Mouse (Mus musculus): ENCODE data around the gene Svs5.
"Not testable (repeated sequence)": the region's sequence is repeated elsewhere in the genome, so short reads cannot be mapped to it uniquely, and the experiment has no call there.

Gene Svs5

DNA sequence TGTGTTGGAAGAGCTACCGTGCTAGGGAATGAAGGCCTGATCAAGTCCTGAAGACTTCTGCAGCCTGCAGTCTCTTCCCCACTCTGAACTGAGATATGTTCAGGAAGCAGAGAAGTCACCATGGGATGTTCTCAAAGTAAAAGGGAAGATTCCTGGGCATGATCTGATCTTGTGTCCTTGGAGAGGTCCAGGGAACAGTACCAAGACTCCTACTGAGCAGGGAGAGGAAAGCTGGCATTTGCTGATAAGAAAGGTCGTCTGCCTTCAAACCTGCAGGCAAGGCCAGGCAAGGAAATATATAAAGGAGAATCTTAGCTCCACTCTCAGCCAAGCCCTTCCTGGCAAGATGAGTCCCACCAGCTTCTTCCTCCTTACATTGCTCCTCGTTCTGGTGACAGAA, at the start of gene Svs5:
Gene Svs5 (plus strand): TSS at position 301 of the 400 bp plus-strand sequence.
- not testable (repeated sequence) for DNase-seq

GRCm38 (mm10) chr2:164288968-164289367, 43.6 kb upstream of the Svs5 start, which contains the start of gene Svs3a:
Svs3a (plus strand) TSS chr2:164289268.
- not testable (repeated sequence) for DNase-seq

DNA sequence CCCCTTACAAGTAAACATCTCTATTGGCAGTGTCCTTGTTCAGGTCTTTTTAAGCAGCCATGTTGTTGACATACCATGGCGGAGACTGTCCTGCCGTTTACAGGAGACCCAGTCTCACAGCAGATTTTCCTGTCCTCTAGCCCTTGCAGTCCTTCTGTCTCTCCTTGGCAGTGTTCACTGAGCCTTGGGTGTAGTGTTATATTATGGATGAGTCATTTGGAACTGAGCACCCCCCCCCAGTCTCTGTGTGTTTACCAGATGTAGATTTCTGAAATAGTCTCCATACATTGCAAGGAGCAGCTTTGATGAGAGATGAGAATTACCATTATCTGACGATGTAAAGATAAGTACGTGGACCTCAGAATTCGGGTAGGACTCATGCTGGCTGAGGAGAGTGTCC, 19.9 kb upstream of the Svs5 start:
- DNase-seq = no peak

- not testable (repeated sequence) for DNase-seq
Measured at GRCm38 (mm10) chr2:164315460-164315859, 17.1 kb upstream of the Svs5 start.

DNA sequence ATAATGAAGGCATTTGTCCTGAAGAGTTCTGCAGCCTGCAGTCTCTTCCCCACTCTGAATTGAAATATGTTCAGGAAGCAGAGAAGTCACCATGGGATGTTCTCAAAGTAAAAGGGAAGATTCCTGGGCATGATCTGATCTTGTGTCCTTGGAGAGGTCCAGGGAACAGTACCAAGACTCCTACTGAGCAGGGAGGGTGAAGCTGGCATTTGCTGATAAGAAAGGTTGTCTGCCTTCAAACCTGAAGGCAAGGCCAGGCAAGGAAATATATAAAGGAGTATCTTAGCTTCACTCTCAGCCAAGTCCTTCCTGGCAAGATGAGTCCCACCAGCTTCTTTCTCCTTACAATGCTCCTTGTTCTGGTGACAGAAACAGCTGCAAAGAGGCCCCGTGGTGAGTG, 16.1 kb upstream of the Svs5 start, which contains the start of gene Svs6:
Gene Svs6 (plus strand): TSS at position 301 of the 400 bp plus-strand sequence.
- DNase-seq = not testable (repeated sequence)

DNA sequence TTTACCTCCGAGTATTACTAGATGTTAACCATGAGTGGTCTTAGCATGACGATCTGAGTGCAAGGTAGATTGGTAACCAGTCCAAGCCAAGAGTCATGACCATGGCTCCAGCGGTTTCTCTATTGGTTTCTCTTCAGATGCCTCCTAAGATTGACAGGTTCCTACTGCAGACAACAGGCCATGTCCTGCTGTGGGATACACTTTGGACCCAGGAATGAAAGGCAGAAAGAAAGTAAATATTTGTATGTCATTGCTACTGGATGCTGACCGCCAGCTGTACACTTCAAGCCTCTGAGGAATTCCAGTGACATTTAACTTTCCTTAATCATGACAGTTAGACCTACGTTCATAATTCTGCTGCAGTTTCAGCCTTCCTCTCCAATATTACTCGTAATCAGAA, 11.6 kb upstream of the Svs5 start:
- DNase-seq = no peak

DNA sequence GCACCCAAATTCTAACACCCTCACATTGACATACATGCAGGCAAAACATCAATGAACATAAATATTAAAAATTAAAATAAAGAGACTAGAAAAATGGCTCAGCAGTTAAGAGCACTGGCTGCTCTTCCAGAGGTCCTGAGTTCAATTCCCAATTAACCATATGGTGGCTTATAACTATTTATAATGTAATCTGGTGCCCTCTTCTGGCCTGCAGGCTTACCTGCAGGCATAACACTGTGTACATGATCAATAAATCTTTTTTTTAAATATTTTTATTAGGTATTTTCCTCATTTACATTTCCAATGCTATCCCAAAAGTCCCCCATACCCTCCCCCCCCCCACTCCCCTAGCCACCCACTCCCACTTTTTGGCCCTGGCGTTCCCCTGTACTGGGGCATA, 11.2 kb downstream of the Svs5 start:
- DNase-seq = not testable (repeated sequence)

- not testable (repeated sequence) for DNase-seq
Measured at GRCm38 (mm10) chr2:164347697-164348096, 15.2 kb downstream of the Svs5 start.

GRCm38 (mm10) chr2:164348980-164349379, 16.4 kb downstream of the Svs5 start:
- peak; percentile 6 to 17 for DNase-seq

GRCm38 (mm10) chr2:164352697-164353096, 20.2 kb downstream of the Svs5 start:
- DNase-seq = no peak

DNA sequence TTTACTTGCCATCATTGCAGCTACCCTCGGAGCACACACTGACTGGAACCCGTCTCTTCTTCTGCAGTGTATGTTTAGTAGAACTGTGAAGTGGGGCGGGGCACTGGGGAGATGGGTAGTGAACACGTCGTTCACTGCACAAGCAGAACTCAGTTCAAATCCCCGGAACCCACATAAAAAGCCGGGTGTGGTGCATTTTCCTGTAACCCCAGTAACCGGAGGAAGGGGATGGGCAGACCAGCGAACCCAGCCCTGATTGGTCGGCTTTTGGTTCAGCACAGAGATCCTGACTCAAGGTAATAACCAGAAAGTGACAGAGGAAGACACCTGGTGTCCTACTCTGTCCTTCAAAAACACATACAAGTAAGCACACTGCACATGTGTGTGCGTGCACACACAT, 20.8 kb downstream of the Svs5 start:
- DNase-seq = no peak

DNA sequence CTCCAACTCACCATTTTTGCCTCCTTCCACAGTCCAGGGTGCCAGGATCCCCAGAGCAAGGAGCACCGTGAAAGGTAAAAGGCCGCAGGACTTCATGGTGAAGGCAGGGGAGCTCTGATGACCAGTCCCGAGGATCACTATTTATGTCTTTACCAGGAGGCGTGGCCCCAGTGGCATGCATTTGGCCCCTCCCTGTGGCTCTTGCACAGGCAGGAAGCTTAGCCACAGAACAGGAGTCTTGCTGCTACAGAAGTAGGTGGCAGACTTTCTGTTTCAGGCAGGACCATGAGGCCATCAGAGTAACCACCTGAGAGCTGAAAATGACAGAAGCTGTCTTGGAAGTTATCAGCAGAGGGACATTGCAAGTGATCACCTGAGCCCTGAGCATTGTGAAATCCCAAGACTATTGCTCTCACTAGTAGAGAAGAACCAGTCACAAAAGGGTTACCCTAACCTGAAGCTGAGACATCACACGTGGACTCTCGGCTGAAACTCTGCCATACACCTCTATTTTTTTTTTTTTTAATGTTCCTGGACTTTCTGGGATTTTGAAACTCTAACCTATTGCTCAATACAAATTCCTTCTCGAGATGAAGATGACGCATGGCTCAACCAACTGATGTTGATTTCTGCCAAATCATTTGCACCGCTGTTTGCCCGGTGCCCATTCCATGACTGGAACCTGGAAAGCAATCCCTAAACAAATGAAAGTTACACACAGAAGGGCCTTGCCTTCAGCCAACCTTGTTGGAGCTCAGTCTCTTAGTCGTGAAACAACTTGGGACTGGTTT, 23.8 kb downstream of the Svs5 start:
- no peak for DNase-seq

DNA sequence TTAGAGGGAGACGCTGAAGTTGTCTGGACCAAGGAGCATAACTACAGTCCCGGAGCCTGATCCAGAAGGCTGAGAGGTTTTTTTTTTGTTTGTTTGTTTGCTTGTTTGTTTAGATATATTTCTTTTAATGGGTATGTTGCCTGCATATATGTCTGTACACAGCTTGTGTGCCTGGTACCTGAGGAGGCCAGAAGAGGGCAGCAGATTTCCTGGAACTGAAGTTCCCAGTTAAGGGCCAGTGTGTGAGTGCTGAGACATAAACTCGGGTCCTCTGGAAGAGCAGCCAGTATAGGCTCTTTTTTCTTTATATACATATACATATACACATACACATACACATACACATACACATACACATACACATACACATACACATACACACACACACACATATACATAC, 25.8 kb downstream of the Svs5 start:
- no peak for DNase-seq

GRCm38 (mm10) chr2:164359031-164359430, 26.5 kb downstream of the Svs5 start:
- DNase-seq = no peak

- no peak for DNase-seq
Measured at GRCm38 (mm10) chr2:164359668-164360067, 27.1 kb downstream of the Svs5 start.

- no peak for DNase-seq
Measured at GRCm38 (mm10) chr2:164360974-164361657, 28.6 kb downstream of the Svs5 start.

GRCm38 (mm10) chr2:164366947-164367346, 34.4 kb downstream of the Svs5 start:
- DNase-seq = no peak

DNA sequence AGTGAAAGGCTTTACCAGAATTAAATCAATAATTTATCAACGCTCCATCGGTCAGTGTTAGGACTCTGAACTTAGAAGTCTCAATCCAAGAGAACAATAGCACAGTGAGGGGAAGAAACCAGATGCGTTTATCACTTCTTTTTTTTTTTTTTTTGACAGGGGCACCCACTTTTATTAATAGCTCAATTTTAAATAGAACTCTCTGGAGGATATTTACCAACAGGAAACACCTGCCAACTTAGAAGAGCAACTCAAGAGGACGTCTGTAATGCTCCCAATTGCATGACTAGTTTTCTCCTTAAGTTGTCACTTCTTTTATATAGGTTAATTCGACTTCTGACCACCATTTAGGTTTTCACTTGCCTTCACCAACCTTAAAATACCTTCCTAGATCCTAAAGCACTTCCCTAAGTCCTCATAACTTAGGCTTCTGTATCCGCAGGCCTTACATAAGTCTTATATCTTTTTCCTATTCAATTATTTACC, 36.1 kb downstream of the Svs5 start:
- no peak for DNase-seq

DNA sequence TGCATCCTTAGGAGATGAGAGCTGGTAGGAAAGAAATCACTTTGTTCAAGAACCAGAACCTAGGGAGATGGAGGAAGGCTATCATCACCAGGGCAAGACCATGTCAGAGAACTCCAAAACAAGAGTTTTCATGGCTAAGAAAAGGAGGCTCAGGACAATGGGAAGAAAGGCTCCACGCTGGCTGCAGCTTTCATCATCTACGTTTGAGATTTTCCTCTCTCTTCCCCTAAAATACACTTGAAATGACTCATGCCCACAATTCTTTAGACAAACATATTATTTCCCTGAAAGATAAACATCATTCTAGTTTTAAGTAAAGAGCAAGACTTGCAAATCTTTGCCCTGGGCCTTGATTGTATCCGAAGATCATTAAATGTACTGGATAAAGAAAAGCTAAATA, 38.8 kb downstream of the Svs5 start:
- DNase-seq = no peak

DNA sequence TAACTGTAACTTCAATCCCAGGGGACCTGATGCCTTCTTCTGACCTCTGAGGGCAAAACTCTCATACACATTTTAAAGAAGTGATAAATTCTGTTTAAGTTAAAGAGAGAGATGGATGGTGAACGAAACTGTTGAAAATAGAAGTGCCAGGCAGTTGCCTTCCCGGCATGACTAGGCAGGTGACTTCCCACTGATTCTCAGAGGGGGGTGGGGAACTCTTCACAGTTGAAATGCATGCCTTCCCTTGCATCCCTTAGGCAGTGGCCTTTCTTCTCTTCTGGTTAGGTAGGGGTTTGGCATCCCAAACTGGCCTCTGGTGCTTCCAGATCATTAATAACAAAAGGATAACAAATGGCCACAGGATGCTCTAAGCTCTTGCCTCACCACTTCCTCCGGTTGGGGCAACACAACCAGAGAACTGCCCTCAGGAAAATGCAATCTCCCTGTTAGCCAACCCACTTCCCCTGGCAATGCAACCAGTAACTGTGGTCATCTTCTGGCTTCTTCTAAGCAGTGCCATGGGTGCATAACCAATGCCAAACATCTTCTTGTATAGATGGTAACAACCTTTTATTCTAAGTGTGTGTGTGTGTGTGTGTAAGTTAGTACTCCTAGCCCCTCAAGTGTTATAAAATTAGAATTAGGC, 40.0 kb downstream of the Svs5 start:
- DNase-seq = no peak

DNA sequence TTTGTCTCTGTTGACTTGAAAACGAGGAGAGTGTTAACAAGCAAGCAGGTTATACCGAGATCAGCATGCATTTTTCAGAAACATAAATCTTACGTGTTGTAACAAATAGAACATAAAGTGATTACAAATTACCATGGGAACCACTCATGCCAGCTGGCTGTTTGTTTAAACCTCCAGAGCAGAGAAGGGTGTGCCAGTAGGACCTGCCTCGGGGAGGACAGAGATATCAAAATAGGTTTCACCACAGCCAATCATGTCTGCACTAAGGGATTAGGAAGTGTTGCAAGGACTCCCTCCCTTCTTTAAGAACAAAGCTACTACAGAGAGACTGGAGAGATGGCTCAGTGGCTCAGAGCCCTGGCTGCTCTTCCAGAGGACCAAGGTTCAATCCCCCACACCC, 40.6 kb downstream of the Svs5 start:
- no peak for DNase-seq

DNA sequence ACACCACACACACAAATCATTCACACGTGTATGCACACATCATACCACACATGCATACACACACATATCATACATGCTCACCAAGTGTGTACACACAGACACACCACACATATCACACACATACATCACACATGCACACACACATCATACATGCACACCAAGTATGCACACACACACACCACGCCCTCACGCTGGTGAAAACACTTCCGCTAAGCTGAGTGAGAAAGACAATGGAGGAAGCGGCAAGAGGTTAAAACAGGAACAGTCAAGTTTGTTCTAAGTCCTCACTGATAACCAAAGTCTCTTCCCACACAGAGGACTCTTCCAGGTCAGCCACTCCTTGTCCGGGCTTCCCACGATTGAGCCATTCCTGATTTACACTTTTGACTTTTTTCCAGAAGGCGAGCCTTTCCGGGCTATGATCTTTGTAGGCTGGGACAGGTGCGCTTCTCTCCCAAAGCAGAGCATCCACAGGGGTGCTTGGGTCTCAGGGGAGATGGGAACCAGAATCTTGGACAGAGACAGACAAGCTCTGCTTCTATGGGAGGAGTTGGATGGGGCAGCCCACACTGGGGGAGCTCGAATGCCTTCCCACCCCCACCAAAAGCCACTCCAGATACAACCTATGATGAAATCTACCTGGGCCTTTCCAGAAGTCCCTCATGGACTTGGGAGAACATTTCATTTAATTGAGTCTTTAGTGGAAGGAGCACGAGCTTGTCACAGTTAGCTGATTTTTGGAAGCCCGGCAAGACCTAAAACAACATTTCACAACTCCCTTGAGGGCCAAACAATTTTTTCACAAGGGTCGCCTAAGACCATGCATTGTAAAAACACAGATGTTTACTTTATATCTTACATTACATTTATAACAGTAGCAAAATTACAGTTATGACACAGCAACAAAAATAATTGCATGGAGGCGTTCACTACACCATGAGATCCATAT, 45.2 kb downstream of the Svs5 start:
- no peak for DNase-seq
